Mouse (Mus musculus): ENCODE data around the gene Ccdc173. TPM values are rescaled to one million over a fixed set of nuclear protein-coding genes. Genes with fewer than 3 reads are reported as not detected.
A peak's percentile ranks its signal among the peaks of the same experiment; 100 is the strongest.

The Ccdc173 gene
- total and polyA plus RNA-seq, 2 experiments from 2014 or later, result 1.2 TPM; not detected in 1

- Histone ChIP-seq H3K4me2 (ENCODE audit: low read depth, low read length) (no peak overlapping the region), H3K9me3 (replicated peaks; ENCODE audit: control insufficient read depth, low read length) (no peaks in the 10 kb centered on the region), H3K4me3 (ENCODE audit: low read depth, low read length) (no peak overlapping the region), H3K27ac (ENCODE audit: low read depth) (no peak overlapping the region), H3K36me3 (replicated peaks; ENCODE audit: control insufficient read depth, insufficient read depth, low read length) (peaks cover 67% of the 10 kb centered on the region), H3K9ac (replicated peaks; ENCODE audit: low read depth, low read length) (no peak overlapping the region), H3K4me1 (ENCODE audit: control insufficient read depth, insufficient read depth) (0 out of 2 replicates have a peak, but pooled peaks cover 8% of the 10 kb centered on the region), H3K27me3 (ENCODE audit: control insufficient read depth, insufficient read depth, low read length) (no peaks in the 10 kb centered on the region)
- no peak for DNase-seq (ENCODE audit: low spot score)
- 73% methylated on average over 2 of the region's 2 CpGs for WGBS
- no peak for TF ChIP-seq CTCF (IDR thresholded peaks at IDR 0.05; ENCODE audit: low read depth)
- TF ChIP-seq EP300 (IDR thresholded peaks at IDR 0.05; ENCODE audit: low read depth), result no peak
- ATAC-seq (ENCODE audit: insufficient read depth, low read depth), result no peak
Measured at GRCm38 (mm10) chr2:69829680-69830079, 40.3 kb upstream of the Ccdc173 start.

GRCm38 (mm10) chr2:69828031-69828430 lies 38.7 kb upstream of the Ccdc173 start:
- Histone ChIP-seq H3K9me3 (replicated peaks; ENCODE audit: control insufficient read depth, low read length) (no peaks in the 10 kb centered on the region), H3K4me3 (ENCODE audit: low read depth, low read length) (no peak overlapping the region), H3K4me1 (ENCODE audit: control insufficient read depth, insufficient read depth) (0 out of 2 replicates have a peak, but pooled peaks cover 9% of the 10 kb centered on the region), H3K9ac (replicated peaks; ENCODE audit: low read depth, low read length) (no peak overlapping the region), H3K4me2 (ENCODE audit: low read depth, low read length) (no peak overlapping the region), H3K27me3 (ENCODE audit: control insufficient read depth, insufficient read depth, low read length) (no peaks in the 10 kb centered on the region), H3K27ac (ENCODE audit: low read depth) (no peak overlapping the region), H3K36me3 (replicated peaks; ENCODE audit: control insufficient read depth, insufficient read depth, low read length) (peaks cover 52% of the 10 kb centered on the region)
- WGBS, result 47% methylated on average over 7 of the region's 7 CpGs
- ATAC-seq (ENCODE audit: insufficient read depth, low read depth) (no peak), DNase-seq (ENCODE audit: low spot score) (no peak)
- no peak for TF ChIP-seq CTCF (IDR thresholded peaks at IDR 0.05; ENCODE audit: low read depth)
- no peak for TF ChIP-seq EP300 (IDR thresholded peaks at IDR 0.05; ENCODE audit: low read depth)

GRCm38 (mm10) chr2:69826380-69826779 lies 37.0 kb upstream of the Ccdc173 start:
- H3K9ac ChIP-seq (replicated peaks; ENCODE audit: low read depth, low read length), result no peak overlapping the region
- 0 out of 2 replicates have a peak, but pooled peaks cover 9% of the 10 kb centered on the region for H3K4me1 ChIP-seq (ENCODE audit: control insufficient read depth, insufficient read depth)
- H3K27ac ChIP-seq (ENCODE audit: low read depth), result peak overlapping the region; percentile 44; the same call in 1 of the 2 replicates
- no peak for DNase-seq (ENCODE audit: low spot score)
- peaks cover 38% of the 10 kb centered on the region for H3K36me3 ChIP-seq (replicated peaks; ENCODE audit: control insufficient read depth, insufficient read depth, low read length)
- H3K9me3 ChIP-seq (replicated peaks; ENCODE audit: control insufficient read depth, low read length), result no peaks in the 10 kb centered on the region
- WGBS, result 73% methylated on average over 2 of the region's 2 CpGs
- H3K4me3 ChIP-seq (ENCODE audit: low read depth, low read length), result no peak overlapping the region
- H3K27me3 ChIP-seq (ENCODE audit: control insufficient read depth, insufficient read depth, low read length), result no peaks in the 10 kb centered on the region
- no peak for TF ChIP-seq CTCF (IDR thresholded peaks at IDR 0.05; ENCODE audit: low read depth)
- no peak for TF ChIP-seq EP300 (IDR thresholded peaks at IDR 0.05; ENCODE audit: low read depth)
- no peak for ATAC-seq (ENCODE audit: insufficient read depth, low read depth)
- H3K4me2 ChIP-seq (ENCODE audit: low read depth, low read length), result no peak overlapping the region

GRCm38 (mm10) chr2:69825898-69826297 lies 36.5 kb upstream of the Ccdc173 start:
- peak overlapping the region; percentile 16; the same call in 1 of the 2 replicates for H3K27ac ChIP-seq (ENCODE audit: low read depth)
- H3K9ac ChIP-seq (replicated peaks; ENCODE audit: low read depth, low read length), result no peak overlapping the region
- DNase-seq (ENCODE audit: low spot score), result no peak
- H3K4me1 ChIP-seq (ENCODE audit: control insufficient read depth, insufficient read depth), result 0 out of 2 replicates have a peak, but pooled peaks cover 9% of the 10 kb centered on the region
- H3K4me3 ChIP-seq (ENCODE audit: low read depth, low read length), result no peak overlapping the region
- peaks cover 33% of the 10 kb centered on the region for H3K36me3 ChIP-seq (replicated peaks; ENCODE audit: control insufficient read depth, insufficient read depth, low read length)
- ATAC-seq (ENCODE audit: insufficient read depth, low read depth), result no peak
- WGBS, result 72% methylated on average over 10 of the region's 10 CpGs
- H3K27me3 ChIP-seq (ENCODE audit: control insufficient read depth, insufficient read depth, low read length), result no peaks in the 10 kb centered on the region
- no peaks in the 10 kb centered on the region for H3K9me3 ChIP-seq (replicated peaks; ENCODE audit: control insufficient read depth, low read length)
- TF ChIP-seq CTCF (IDR thresholded peaks at IDR 0.05; ENCODE audit: low read depth) (no peak), EP300 (IDR thresholded peaks at IDR 0.05; ENCODE audit: low read depth) (no peak)
- no peak overlapping the region for H3K4me2 ChIP-seq (ENCODE audit: low read depth, low read length)

- Histone ChIP-seq H3K9me3 (replicated peaks; ENCODE audit: control insufficient read depth, low read length) (no peaks in the 10 kb centered on the region), H3K9ac (replicated peaks; ENCODE audit: low read depth, low read length) (peak overlapping the region; percentile 96), H3K36me3 (replicated peaks; ENCODE audit: control insufficient read depth, insufficient read depth, low read length) (peaks cover 11% of the 10 kb centered on the region), H3K4me2 (ENCODE audit: low read depth, low read length) (peak overlapping the region; percentile 92), H3K4me3 (ENCODE audit: low read depth, low read length) (peak overlapping the region; percentile 96), H3K27ac (ENCODE audit: low read depth) (peak overlapping the region; percentile 97), H3K27me3 (ENCODE audit: control insufficient read depth, insufficient read depth, low read length) (no peaks in the 10 kb centered on the region), H3K4me1 (ENCODE audit: control insufficient read depth, insufficient read depth) (0 out of 2 replicates have a peak, but pooled peaks cover 9% of the 10 kb centered on the region)
- 2% methylated on average over 45 of the region's 45 CpGs for WGBS
- DNase-seq (ENCODE audit: low spot score), result peak; percentile 34
- peak; percentile 65 for ATAC-seq (ENCODE audit: insufficient read depth, low read depth)
- TF ChIP-seq EP300 (IDR thresholded peaks at IDR 0.05; ENCODE audit: low read depth), result no peak
- no peak for TF ChIP-seq CTCF (IDR thresholded peaks at IDR 0.05; ENCODE audit: low read depth)
Measured at GRCm38 (mm10) chr2:69823129-69823677, 33.8 kb upstream of the Ccdc173 start.
